Mouse (Mus musculus) urinary bladder, postnatal 10 days (tissue): Measurements from ENCODE around the gene Hif1an.

Experiments used
- DNase-seq: peaks from one replicate; pipeline ENCODE4 v3.0.0; 2022; ENCODE audit warnings: low spot score

Hif1an gene

GRCm38 (mm10) chr19:44562652-44563206 is at the start of gene Hif1an:
Hif1an (plus strand) TSS chr19:44562850.
- peak; percentile 74 for DNase-seq

DNA sequence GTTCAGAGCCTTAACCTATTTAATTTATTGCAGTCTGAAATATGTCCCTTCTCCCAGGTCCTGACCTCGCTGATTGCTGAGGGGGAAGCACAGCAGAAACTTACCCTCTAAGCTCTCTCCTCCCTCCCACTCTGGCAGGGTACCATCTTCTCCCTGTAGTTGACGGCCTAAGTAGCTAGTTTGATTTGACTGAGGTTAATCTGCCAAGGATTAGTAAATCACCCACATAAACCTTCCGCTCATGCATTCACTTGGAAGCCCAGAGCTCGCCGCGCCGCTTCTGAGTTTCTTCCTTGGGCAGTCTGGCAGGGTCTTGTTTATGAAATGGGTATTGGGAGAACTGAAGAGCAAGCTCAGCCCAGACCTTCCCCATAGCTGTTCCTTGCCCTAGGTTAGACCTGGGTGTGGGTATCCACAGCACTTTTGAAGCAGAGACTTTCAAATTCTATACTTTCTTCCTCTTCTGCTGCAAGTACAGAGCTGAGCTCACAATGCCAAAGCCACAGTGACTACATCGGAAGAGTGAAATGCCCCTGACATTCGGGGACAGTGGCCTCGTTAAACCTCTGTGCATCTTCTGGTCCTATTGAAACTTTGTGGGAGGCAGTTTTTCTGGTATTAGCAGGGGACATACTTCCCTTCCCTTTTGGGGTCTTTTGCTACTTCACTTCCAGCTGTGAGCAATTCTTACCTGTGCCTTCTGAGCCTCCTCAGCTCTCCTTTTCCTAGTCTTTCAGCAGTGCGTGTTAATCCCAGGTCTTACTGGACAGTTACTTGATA is 49.4 kb upstream of the Hif1an start:
- no peak for DNase-seq

GRCm38 (mm10) chr19:44513921-44514482 is 48.6 kb upstream of the Hif1an start:
- DNase-seq, result no peak

- DNase-seq, result no peak
These were observed 47.9 kb upstream of the Hif1an start for GRCm38 (mm10) chr19:44514521-44515451.

GRCm38 (mm10) chr19:44515769-44516168 is 46.9 kb upstream of the Hif1an start:
- DNase-seq, result no peak

DNA sequence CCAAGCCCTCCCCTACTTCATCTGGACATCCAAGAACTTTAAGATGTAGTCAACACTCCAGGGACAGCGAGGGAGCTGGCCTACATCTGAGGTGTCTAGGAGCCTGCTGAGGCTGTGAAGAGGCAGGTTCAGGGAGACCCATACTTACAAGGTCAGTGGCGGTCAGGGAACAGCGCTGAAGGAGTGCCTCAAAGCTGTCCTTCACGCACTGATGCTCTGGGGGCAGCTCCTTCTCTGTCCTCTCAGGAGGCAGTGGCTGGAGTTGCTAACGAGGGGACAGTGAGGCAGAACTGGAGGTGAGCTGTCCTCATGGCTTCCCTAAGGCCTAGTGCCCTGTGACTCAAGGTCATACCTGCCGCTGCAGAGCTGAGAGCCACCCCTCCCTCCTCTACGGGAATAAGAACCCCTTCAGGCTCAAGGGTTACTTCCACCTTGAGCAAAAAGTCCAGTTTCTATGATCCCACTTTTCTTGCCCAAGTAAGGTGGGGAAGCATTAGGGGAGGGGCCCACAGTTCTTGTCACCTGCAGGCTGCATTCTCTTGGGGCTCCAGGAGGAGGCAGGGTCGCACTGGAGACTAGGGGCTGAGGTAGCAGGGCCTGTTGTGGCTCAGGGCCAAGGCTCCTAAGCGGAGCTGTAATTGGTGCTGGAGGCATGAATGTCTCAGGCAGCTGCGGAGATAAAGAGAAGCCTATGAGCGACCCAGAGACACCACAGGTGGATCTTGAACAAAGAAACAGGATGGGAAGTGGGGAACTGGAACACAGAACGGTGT is 44.5 kb upstream of the Hif1an start:
- no peak for DNase-seq

DNA sequence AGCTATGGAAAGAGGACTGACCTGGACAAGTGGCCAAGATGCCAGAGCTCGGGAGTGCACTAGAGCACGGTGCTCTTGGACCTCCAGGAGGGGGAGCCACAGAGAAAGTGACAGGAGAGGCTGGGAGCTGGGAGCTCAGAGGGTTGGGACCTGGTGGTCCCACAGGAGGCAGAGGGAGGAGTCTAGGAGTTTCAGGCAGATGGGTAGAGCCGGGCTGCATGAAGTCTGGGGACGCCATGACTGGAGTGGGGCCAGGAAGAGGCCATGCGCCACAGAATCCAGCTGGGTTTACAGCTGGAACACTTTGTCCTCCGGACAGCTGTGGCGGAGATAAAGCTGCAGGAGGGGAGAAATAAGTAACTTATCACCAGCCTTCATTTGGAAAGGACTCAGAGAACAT is 43.5 kb upstream of the Hif1an start:
- DNase-seq, result no peak

- no peak for DNase-seq
These were observed 37.0 kb upstream of the Hif1an start for GRCm38 (mm10) chr19:44525551-44526205.

- no peak for DNase-seq
These were observed 32.6 kb upstream of the Hif1an start for GRCm38 (mm10) chr19:44530018-44530417.

GRCm38 (mm10) chr19:44535376-44535775 is 27.3 kb upstream of the Hif1an start:
- no peak for DNase-seq

DNA sequence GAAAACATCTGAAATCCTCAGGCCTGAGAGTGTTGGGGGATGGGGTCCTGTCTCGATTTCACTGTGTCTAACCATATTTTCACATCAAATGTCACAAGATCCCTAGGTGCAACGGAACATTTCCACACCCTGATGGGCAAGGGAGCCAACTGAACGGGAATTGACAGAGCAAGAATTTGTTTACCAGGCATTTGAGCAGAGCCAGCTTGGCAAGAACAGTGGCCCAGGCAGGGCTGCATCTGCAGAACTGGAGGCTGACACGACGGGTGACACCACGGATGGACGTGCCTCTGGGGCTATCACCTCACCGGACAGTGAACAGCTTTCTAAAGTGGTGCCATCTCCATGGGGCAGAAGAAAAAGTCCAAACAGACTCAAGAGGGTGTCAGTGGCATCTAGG is 25.2 kb upstream of the Hif1an start:
- no peak for DNase-seq

GRCm38 (mm10) chr19:44542694-44543178 is 19.9 kb upstream of the Hif1an start:
- no peak for DNase-seq

- DNase-seq, result no peak
These were observed 18.3 kb upstream of the Hif1an start for GRCm38 (mm10) chr19:44544372-44544771.

GRCm38 (mm10) chr19:44544775-44545174 is 17.9 kb upstream of the Hif1an start:
- peak; percentile 26 for DNase-seq

- no peak for DNase-seq
These were observed 17.2 kb upstream of the Hif1an start, which contains the start of gene Sec31b for GRCm38 (mm10) chr19:44545321-44546041. Sec31b (minus strand) TSS chr19:44545864.

GRCm38 (mm10) chr19:44552731-44553130 is 9.9 kb upstream of the Hif1an start, which contains the start of gene Gm20538:
Gm20538 (minus strand) TSS chr19:44552831.
- no peak for DNase-seq

- no peak for DNase-seq
These were observed 9.4 kb upstream of the Hif1an start for GRCm38 (mm10) chr19:44553286-44553685.

- DNase-seq, result no peak
These were observed 8.2 kb upstream of the Hif1an start for GRCm38 (mm10) chr19:44554490-44554860.

DNA sequence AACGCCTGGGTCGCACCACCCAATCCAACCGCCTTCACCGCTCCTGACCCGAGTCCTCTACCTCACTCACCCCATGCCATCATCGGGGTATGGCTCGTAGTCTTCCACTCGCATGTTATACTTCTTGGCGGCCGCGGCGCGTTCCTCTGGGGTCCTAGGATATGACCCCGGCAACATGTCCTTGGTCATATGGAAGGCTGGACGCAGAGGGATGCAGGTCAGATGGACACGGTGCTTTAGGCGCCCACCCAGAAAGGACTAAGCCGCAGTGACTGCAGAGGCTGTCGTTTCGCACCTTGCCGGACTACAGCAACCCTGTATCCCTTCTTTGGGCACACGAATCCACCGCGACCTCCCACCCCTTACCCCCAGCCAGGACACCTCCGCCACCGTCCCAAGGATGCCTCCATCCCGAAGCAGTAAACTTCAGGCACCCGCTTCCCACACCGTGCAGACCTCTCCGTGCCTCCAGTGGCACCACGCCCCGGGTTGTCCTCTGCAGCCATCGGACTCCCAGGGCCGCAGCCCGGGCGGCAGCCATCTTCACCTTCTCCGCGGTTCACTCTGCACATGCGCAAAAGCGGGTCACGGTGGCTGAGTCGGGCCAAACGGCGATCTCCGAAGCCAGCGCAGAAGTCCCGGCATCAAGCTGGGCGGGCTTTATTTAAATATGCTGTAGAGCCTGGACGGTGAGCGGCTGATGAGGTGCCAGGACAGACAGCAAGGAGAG is 7.6 kb upstream of the Hif1an start, which contains the start of gene Ndufb8:
Gene Ndufb8, minus strand, starts transcription at position 580 of the 730 bp plus-strand sequence.
- peak; percentile 91 for DNase-seq
